Mouse (Mus musculus): ENCODE measurements around the gene Olfr541. TPM values are rescaled to one million over a fixed set of nuclear protein-coding genes. Genes with fewer than 3 reads are reported as not detected.

The Olfr541 gene
- polyA plus RNA-seq, 1 experiment: not detected

GRCm38 (mm10) chr7:140725558-140725957 lies 28.5 kb downstream of the Olfr541 start:
- TF ChIP-seq CTCF (IDR thresholded peaks at IDR 0.05; ENCODE audit: borderline replicate concordance, insufficient read depth, low read length) (no peak), POLR2A (IDR thresholded peaks at IDR 0.05; ENCODE audit: low read depth, low read length) (no peak)
- Histone ChIP-seq H3K4me1 (ENCODE audit: control insufficient read depth, insufficient read depth, low read length) (no peaks in the 10 kb centered on the region), H3K4me3 (ENCODE audit: insufficient read depth, low read length) (no peak overlapping the region), H3K27ac (ENCODE audit: insufficient read depth, low read length) (no peak overlapping the region)

GRCm38 (mm10) chr7:140733162-140733561 lies 36.1 kb downstream of the Olfr541 start:
- Histone ChIP-seq H3K4me3 (ENCODE audit: insufficient read depth, low read length) (no peak overlapping the region), H3K4me1 (ENCODE audit: control insufficient read depth, insufficient read depth, low read length) (no peaks in the 10 kb centered on the region), H3K27ac (ENCODE audit: insufficient read depth, low read length) (no peak overlapping the region)
- TF ChIP-seq CTCF (IDR thresholded peaks at IDR 0.05; ENCODE audit: borderline replicate concordance, insufficient read depth, low read length): no peak
- no peak for TF ChIP-seq POLR2A (IDR thresholded peaks at IDR 0.05; ENCODE audit: low read depth, low read length)

GRCm38 (mm10) chr7:140747402-140747801 lies 50.3 kb downstream of the Olfr541 start:
- TF ChIP-seq CTCF (IDR thresholded peaks at IDR 0.05; ENCODE audit: borderline replicate concordance, insufficient read depth, low read length): no peak
- TF ChIP-seq POLR2A (IDR thresholded peaks at IDR 0.05; ENCODE audit: low read depth, low read length): no peak
- H3K4me3 ChIP-seq (ENCODE audit: insufficient read depth, low read length): no peak overlapping the region
- H3K27ac ChIP-seq (ENCODE audit: insufficient read depth, low read length): no peak overlapping the region
- no peaks in the 10 kb centered on the region for H3K4me1 ChIP-seq (ENCODE audit: control insufficient read depth, insufficient read depth, low read length)

- no peak overlapping the region for H3K4me3 ChIP-seq (ENCODE audit: insufficient read depth, low read length)
- TF ChIP-seq POLR2A (IDR thresholded peaks at IDR 0.05; ENCODE audit: low read depth, low read length) (no peak), CTCF (IDR thresholded peaks at IDR 0.05; ENCODE audit: borderline replicate concordance, insufficient read depth, low read length) (no peak)
- no peak overlapping the region for H3K27ac ChIP-seq (ENCODE audit: insufficient read depth, low read length)
- H3K4me1 ChIP-seq (ENCODE audit: control insufficient read depth, insufficient read depth, low read length): no peaks in the 10 kb centered on the region
Measured at GRCm38 (mm10) chr7:140748116-140748826, 51.2 kb downstream of the Olfr541 start.

DNA sequence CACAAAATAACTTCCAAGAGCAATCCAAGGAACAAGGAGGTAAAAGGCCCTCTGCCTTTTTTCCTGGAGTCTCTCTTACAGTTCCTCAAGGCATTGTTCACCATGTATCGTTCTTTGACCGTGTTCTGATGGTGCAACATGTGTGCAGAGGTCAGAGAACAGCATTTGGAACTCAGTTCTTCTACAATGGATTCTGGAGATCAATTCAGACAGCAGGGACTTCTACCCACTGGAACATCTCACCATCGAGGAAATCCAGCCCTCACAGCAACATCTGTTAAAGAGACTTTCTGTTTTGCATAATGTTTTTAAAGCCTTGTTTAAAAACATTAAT lies 51.7 kb downstream of the Olfr541 start:
- TF ChIP-seq CTCF (IDR thresholded peaks at IDR 0.05; ENCODE audit: borderline replicate concordance, insufficient read depth, low read length) (no peak), POLR2A (IDR thresholded peaks at IDR 0.05; ENCODE audit: low read depth, low read length) (no peak)
- no peaks in the 10 kb centered on the region for H3K4me1 ChIP-seq (ENCODE audit: control insufficient read depth, insufficient read depth, low read length)
- H3K4me3 ChIP-seq (ENCODE audit: insufficient read depth, low read length): no peak overlapping the region
- H3K27ac ChIP-seq (ENCODE audit: insufficient read depth, low read length): no peak overlapping the region

DNA sequence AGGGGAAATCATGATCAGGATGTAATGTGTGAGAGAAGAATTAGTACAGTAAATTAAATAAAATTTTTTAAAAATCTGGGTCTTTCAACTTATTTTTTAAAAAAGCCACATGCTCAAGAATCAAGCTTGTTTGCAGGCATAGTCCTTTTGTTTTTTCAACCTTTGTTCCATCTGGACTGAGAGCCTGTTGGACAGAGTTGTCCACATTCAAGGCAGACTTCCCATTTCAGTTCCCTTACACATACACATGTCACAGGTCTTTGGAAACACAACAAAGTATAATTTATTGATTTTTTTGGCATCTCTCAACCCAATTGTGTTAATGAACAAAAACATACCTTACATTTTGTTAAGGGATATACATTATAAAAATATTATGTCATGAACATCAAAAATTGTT lies 57.5 kb downstream of the Olfr541 start:
- H3K4me3 ChIP-seq (ENCODE audit: insufficient read depth, low read length): no peak overlapping the region
- H3K4me1 ChIP-seq (ENCODE audit: control insufficient read depth, insufficient read depth, low read length): no peaks in the 10 kb centered on the region
- TF ChIP-seq POLR2A (IDR thresholded peaks at IDR 0.05; ENCODE audit: low read depth, low read length): no peak
- TF ChIP-seq CTCF (IDR thresholded peaks at IDR 0.05; ENCODE audit: borderline replicate concordance, insufficient read depth, low read length): no peak
- H3K27ac ChIP-seq (ENCODE audit: insufficient read depth, low read length): no peak overlapping the region

Other genes starting within 250 kb of the Olfr541 start
- not detected in 2 replicates for gene Olfr533, start 233.9 kb upstream of the Olfr541 start, polyA plus RNA-seq (2011; ENCODE audit: insufficient read length, low read depth, missing spikeins)
- not detected in 2 replicates for gene Olfr535, start 213.1 kb upstream of the Olfr541 start, polyA plus RNA-seq (2011; ENCODE audit: insufficient read length, low read depth, missing spikeins)
- not detected in 2 replicates for gene Olfr536, start 189.9 kb upstream of the Olfr541 start, polyA plus RNA-seq (2011; ENCODE audit: insufficient read length, low read depth, missing spikeins)
- gene Olfr538, start 129.4 kb upstream of the Olfr541 start, polyA plus RNA-seq (2011; ENCODE audit: insufficient read length, low read depth, missing spikeins): not detected in 2 replicates
- gene Olfr46, start 96.0 kb upstream of the Olfr541 start, polyA plus RNA-seq (2011; ENCODE audit: insufficient read length, low read depth, missing spikeins): not detected in 2 replicates
- not detected in 2 replicates for gene Olfr61, start 68.3 kb upstream of the Olfr541 start, polyA plus RNA-seq (2011; ENCODE audit: insufficient read length, low read depth, missing spikeins)
- not detected in 2 replicates for gene Olfr53, start 50.8 kb upstream of the Olfr541 start, polyA plus RNA-seq (2011; ENCODE audit: insufficient read length, low read depth, missing spikeins)
- gene Olfr539, start 37.3 kb upstream of the Olfr541 start, polyA plus RNA-seq (2011; ENCODE audit: insufficient read length, low read depth, missing spikeins): not detected in 2 replicates
- gene Olfr45, start 15.3 kb upstream of the Olfr541 start, polyA plus RNA-seq (2011; ENCODE audit: insufficient read length, low read depth, missing spikeins): not detected in 2 replicates
- gene Cyp2e1, start 66.5 kb downstream of the Olfr541 start, polyA plus RNA-seq (2011; ENCODE audit: insufficient read length, low read depth, missing spikeins): not detected in 2 replicates
- gene Syce1, start 90.6 kb downstream of the Olfr541 start, polyA plus RNA-seq (2011; ENCODE audit: insufficient read length, low read depth, missing spikeins): not detected in 2 replicates
- gene Zfp941, start 124.9 kb downstream of the Olfr541 start, polyA plus RNA-seq (2011; ENCODE audit: insufficient read length, low read depth, missing spikeins): 2.2 and 3.5 TPM in 2 replicates
- not detected in 2 replicates for gene Urah, start 137.8 kb downstream of the Olfr541 start, polyA plus RNA-seq (2011; ENCODE audit: insufficient read length, low read depth, missing spikeins)
- not detected in 2 replicates for gene Scgb1c1, start 148.3 kb downstream of the Olfr541 start, polyA plus RNA-seq (2011; ENCODE audit: insufficient read length, low read depth, missing spikeins)
- not detected in 2 replicates for gene Odf3, start 150.5 kb downstream of the Olfr541 start, polyA plus RNA-seq (2011; ENCODE audit: insufficient read length, low read depth, missing spikeins)
- gene Gm45785, start 159.1 kb downstream of the Olfr541 start, polyA plus RNA-seq (2011; ENCODE audit: insufficient read length, low read depth, missing spikeins): not detected in 2 replicates
- gene Ric8a, start 159.7 kb downstream of the Olfr541 start, polyA plus RNA-seq (2011; ENCODE audit: insufficient read length, low read depth, missing spikeins): 53.4 and 58.1 TPM in 2 replicates
- gene Bet1l, start 160.3 kb downstream of the Olfr541 start, polyA plus RNA-seq (2011; ENCODE audit: insufficient read length, low read depth, missing spikeins): 29.9 and 35.7 TPM in 2 replicates
- gene Psmd13, start 184.7 kb downstream of the Olfr541 start, polyA plus RNA-seq (2011; ENCODE audit: insufficient read length, low read depth, missing spikeins): 206 and 213 TPM in 2 replicates
- gene Sirt3, start 185.0 kb downstream of the Olfr541 start, polyA plus RNA-seq (2011; ENCODE audit: insufficient read length, low read depth, missing spikeins): 7.6 and 8.2 TPM in 2 replicates
- gene Cox8b, start 203.2 kb downstream of the Olfr541 start, polyA plus RNA-seq (2011; ENCODE audit: insufficient read length, low read depth, missing spikeins): not detected in 2 replicates
- not detected in 2 replicates for gene Nlrp6, start 223.6 kb downstream of the Olfr541 start, polyA plus RNA-seq (2011; ENCODE audit: insufficient read length, low read depth, missing spikeins)
- 14.3 and 19.1 TPM in 2 replicates for gene Pgghg, start 244.1 kb downstream of the Olfr541 start, polyA plus RNA-seq (2011; ENCODE audit: insufficient read length, low read depth, missing spikeins)